Mouse (Mus musculus): ENCODE results near the gene Gamt. TPM values are rescaled to one million over a fixed set of nuclear protein-coding genes. Genes with fewer than 3 reads are reported as not detected.

Gene Gamt
- polyA plus RNA-seq, 1 experiment from 2014 or later: 47.7 TPM

GRCm38 (mm10) chr10:80245600-80245999 is 15.2 kb downstream of the Gamt start:
- H3K9me3 ChIP-seq (replicated peaks): no peaks in the 10 kb centered on the region
- no peak for ATAC-seq (replicated peaks; ENCODE audit: insufficient number of reproducible peaks, insufficient read depth, low FRiP score, low read depth)
- H3K9ac ChIP-seq: 0 out of 2 replicates have a peak overlapping the region, but pooled peaks have one; percentile 5
- H3K4me2 ChIP-seq: no peak overlapping the region
- H3K4me1 ChIP-seq (replicated peaks): peaks cover 46% of the 10 kb centered on the region
- whole genome bisulfite sequencing: 5% methylated on average over 4 of the region's 4 CpGs
- no peak overlapping the region for H3K4me3 ChIP-seq
- H3K27ac ChIP-seq: no peak overlapping the region
- peaks cover 30% of the 10 kb centered on the region for H3K36me3 ChIP-seq
- no peaks in the 10 kb centered on the region for H3K27me3 ChIP-seq

GRCm38 (mm10) chr10:80244791-80245399 is 15.9 kb downstream of the Gamt start:
- peaks cover 37% of the 10 kb centered on the region for H3K36me3 ChIP-seq
- ATAC-seq (replicated peaks; ENCODE audit: insufficient number of reproducible peaks, insufficient read depth, low FRiP score, low read depth): no peak
- no peak overlapping the region for H3K4me3 ChIP-seq
- WGBS: 35% methylated on average over 5 of the region's 5 CpGs
- H3K27ac ChIP-seq: no peak overlapping the region
- H3K9me3 ChIP-seq (replicated peaks): no peaks in the 10 kb centered on the region
- H3K9ac ChIP-seq: no peak overlapping the region
- no peak overlapping the region for H3K4me2 ChIP-seq
- no peaks in the 10 kb centered on the region for H3K27me3 ChIP-seq
- H3K4me1 ChIP-seq (replicated peaks): peaks cover 39% of the 10 kb centered on the region

DNA sequence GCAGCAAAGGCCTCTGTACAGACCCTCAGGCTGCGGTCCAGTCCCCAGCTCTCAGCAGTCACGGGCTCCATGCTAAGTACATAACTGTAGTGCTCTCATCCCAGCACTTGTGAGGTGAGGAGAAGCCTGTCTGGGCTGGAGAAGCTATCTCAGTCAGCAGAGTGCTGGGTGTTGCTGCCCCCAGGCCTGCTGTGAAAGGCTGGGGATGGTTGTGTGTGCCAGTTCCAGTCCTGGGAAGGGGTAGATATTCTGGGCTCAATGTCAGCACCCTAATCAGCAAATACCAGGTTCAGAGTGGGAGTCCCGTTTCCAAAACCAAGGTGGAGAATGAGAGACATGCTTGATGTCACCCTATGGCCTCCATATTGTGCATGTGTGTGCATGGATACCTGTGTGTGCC is 18.2 kb downstream of the Gamt start:
- no peak; the same call in 1 of the 2 replicates for ATAC-seq (replicated peaks; ENCODE audit: insufficient number of reproducible peaks, insufficient read depth, low FRiP score, low read depth)
- H3K4me1 ChIP-seq (replicated peaks): peaks cover 32% of the 10 kb centered on the region
- peak overlapping the region; percentile 75 for H3K27ac ChIP-seq
- H3K4me3 ChIP-seq: no peak overlapping the region
- H3K9ac ChIP-seq: no peak overlapping the region
- no peaks in the 10 kb centered on the region for H3K9me3 ChIP-seq (replicated peaks)
- H3K27me3 ChIP-seq: no peaks in the 10 kb centered on the region
- H3K36me3 ChIP-seq: peaks cover 59% of the 10 kb centered on the region
- WGBS: 50% methylated on average over 3 of the region's 3 CpGs
- no peak overlapping the region for H3K4me2 ChIP-seq

DNA sequence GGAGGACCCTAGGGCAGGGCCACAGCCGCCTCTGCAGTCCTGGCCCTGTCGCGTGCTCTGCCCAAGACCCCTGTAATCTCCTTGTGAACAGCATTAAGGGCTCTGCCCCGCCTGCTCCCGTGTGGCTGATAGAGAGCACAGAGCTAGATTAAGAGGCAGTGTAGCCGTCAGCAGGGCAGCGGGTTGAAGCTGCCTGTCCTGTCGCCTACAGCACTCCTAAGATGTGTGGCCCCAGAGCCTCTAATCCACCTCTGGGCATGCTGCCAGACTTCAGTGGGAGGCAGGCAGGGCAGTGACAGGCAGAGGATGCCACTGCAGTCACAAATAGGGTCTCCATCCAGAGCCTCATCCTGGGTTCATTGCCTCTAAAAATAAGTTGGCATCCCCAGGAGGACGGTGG is 18.7 kb downstream of the Gamt start:
- Histone ChIP-seq H3K4me2 (no peak overlapping the region), H3K4me3 (no peak overlapping the region), H3K9ac (no peak overlapping the region), H3K36me3 (peaks cover 64% of the 10 kb centered on the region), H3K27ac (peak overlapping the region; percentile 75), H3K27me3 (no peaks in the 10 kb centered on the region), H3K4me1 (replicated peaks) (peaks cover 32% of the 10 kb centered on the region), H3K9me3 (replicated peaks) (no peaks in the 10 kb centered on the region)
- peak; percentile 76 for ATAC-seq (replicated peaks; ENCODE audit: insufficient number of reproducible peaks, insufficient read depth, low FRiP score, low read depth)
- 32% methylated on average over 9 of the region's 9 CpGs for WGBS

- Histone ChIP-seq H3K4me2 (no peak overlapping the region), H3K9me3 (replicated peaks) (no peaks in the 10 kb centered on the region), H3K4me3 (no peak overlapping the region), H3K4me1 (replicated peaks) (peaks cover 20% of the 10 kb centered on the region), H3K27me3 (no peaks in the 10 kb centered on the region), H3K27ac (no peak overlapping the region), H3K36me3 (peaks cover 85% of the 10 kb centered on the region), H3K9ac (no peak overlapping the region)
- no peak for ATAC-seq (replicated peaks; ENCODE audit: insufficient number of reproducible peaks, insufficient read depth, low FRiP score, low read depth)
- WGBS: 77% methylated on average over 6 of the region's 6 CpGs
Observed at GRCm38 (mm10) chr10:80239791-80240190, 21.0 kb downstream of the Gamt start.

DNA sequence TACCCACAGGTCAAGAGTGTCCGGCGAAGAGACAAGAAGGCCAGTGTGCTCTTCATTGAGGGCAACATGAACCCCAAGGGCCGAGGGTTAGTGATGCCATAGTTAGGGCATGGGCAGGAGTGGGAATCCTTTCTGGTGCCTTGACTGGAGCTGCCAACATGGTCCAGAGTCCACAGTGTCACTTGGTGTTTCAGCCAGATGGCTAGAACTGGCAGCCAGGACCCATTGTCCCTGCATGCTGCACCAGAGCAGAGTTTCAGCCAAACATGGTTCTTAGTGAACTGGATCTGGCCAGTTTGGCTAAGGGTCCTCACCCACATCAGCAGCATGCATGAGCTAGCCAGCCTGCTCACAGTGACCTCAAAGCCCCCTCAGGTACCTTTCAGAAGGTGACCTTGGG is 22.5 kb downstream of the Gamt start:
- no peak overlapping the region for H3K27ac ChIP-seq
- no peaks in the 10 kb centered on the region for H3K9me3 ChIP-seq (replicated peaks)
- no peaks in the 10 kb centered on the region for H3K27me3 ChIP-seq
- ATAC-seq (replicated peaks; ENCODE audit: insufficient number of reproducible peaks, insufficient read depth, low FRiP score, low read depth): no peak
- H3K4me2 ChIP-seq: no peak overlapping the region
- no peak overlapping the region for H3K9ac ChIP-seq
- H3K4me3 ChIP-seq: no peak overlapping the region
- H3K36me3 ChIP-seq: peaks cover 87% of the 10 kb centered on the region
- peaks cover 22% of the 10 kb centered on the region for H3K4me1 ChIP-seq (replicated peaks)
- whole genome bisulfite sequencing: 82% methylated on average over 3 of the region's 3 CpGs

DNA sequence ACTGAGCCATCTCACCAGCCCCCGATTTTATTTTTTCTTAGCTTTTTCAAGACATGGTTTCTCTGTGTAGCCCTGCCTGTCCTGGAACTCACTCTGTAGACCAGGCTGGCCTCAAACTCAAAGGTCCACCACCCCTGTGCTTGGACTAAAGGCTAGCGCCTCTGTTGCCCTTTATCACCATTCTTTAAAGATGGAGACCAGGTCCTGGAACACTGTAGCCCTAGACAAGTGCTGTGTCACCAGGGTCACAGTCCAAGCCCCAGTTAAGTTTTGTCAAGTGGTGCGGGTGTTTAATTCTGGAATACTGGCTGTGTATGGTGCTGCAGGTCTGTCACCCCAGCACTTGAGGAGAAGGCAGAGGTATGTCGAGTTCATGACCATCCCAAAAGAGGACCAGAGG is 23.8 kb downstream of the Gamt start:
- 86% methylated on average over 4 of the region's 4 CpGs for WGBS
- H3K4me2 ChIP-seq: no peak overlapping the region
- H3K36me3 ChIP-seq: peaks cover 95% of the 10 kb centered on the region
- no peaks in the 10 kb centered on the region for H3K9me3 ChIP-seq (replicated peaks)
- H3K27me3 ChIP-seq: no peaks in the 10 kb centered on the region
- H3K9ac ChIP-seq: no peak overlapping the region
- peaks cover 21% of the 10 kb centered on the region for H3K4me1 ChIP-seq (replicated peaks)
- H3K27ac ChIP-seq: no peak overlapping the region
- H3K4me3 ChIP-seq: no peak overlapping the region
- no peak for ATAC-seq (replicated peaks; ENCODE audit: insufficient number of reproducible peaks, insufficient read depth, low FRiP score, low read depth)

DNA sequence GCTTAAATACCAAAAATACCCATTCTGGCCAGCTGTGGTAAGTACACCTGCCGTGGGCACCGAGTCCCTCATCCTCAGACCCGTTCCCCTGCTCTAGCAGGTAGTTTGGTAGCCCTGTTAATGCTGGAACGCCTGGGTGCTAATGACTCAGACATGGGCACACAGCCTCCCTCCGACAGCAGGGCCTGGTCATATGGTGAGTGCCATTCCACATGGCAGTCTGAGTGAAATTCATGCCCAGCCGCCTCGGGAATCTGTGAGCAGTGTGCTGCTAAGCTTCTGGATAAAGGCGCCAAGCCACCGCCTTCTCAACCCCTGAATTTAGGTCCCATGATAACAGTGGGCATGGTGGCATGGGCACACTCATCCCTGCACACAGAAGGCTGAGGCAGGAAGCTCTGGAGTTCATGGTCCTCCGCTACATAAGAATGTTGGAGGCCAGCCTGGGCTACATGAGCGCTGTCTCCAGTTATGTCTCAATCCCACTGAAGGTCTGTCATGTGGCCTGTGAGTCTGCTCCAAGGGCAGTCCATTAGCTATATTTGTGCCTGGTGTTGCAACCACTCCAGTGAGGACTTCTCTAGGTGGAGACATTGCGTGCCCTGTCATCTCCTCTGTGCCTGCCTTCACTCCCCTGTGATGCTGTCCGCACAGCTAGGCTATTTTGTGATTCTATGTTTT is 24.5 kb downstream of the Gamt start:
- peaks cover 90% of the 10 kb centered on the region for H3K36me3 ChIP-seq
- no peak for ATAC-seq (replicated peaks; ENCODE audit: insufficient number of reproducible peaks, insufficient read depth, low FRiP score, low read depth)
- H3K4me2 ChIP-seq: no peak overlapping the region
- no peak overlapping the region for H3K9ac ChIP-seq
- no peaks in the 10 kb centered on the region for H3K27me3 ChIP-seq
- H3K4me1 ChIP-seq (replicated peaks): peaks cover 14% of the 10 kb centered on the region
- H3K9me3 ChIP-seq (replicated peaks): no peaks in the 10 kb centered on the region
- no peak overlapping the region for H3K27ac ChIP-seq
- 92% methylated on average over 13 of the region's 13 CpGs for WGBS
- H3K4me3 ChIP-seq: no peak overlapping the region

- peak overlapping the region; percentile 92 for H3K4me3 ChIP-seq
- H3K4me2 ChIP-seq: peak overlapping the region; percentile 93
- peak overlapping the region; percentile 93 for H3K27ac ChIP-seq
- peaks cover 31% of the 10 kb centered on the region for H3K4me1 ChIP-seq (replicated peaks)
- H3K36me3 ChIP-seq: peaks cover 24% of the 10 kb centered on the region
- 34% methylated on average over 15 of the region's 15 CpGs for WGBS
- no peaks in the 10 kb centered on the region for H3K27me3 ChIP-seq
- no peak for ATAC-seq (replicated peaks; ENCODE audit: insufficient number of reproducible peaks, insufficient read depth, low FRiP score, low read depth)
- peak overlapping the region; percentile 97 for H3K9ac ChIP-seq
- H3K9me3 ChIP-seq (replicated peaks): no peaks in the 10 kb centered on the region
Observed at GRCm38 (mm10) chr10:80227877-80228775, 32.7 kb downstream of the Gamt start.

DNA sequence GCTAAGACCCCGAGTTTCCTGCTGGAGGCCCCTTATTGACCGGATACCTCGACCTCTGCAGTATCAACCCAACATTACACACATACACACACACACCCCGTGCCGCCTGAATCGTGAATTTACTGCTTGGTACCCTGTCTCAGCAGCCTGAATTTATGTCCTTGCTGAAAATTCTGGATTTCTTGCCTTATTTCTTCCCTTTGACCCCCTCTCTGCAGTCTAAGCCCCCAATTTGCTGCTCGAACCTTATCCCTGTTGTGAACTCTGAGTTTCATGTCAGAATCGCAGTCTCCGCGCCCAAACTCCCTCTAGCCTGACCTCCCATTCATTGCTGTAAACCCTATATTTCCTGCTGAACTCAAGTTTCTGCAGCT is 33.7 kb downstream of the Gamt start:
- Histone ChIP-seq H3K4me1 (replicated peaks) (peaks cover 23% of the 10 kb centered on the region), H3K9me3 (replicated peaks) (no peaks in the 10 kb centered on the region), H3K36me3 (peaks cover 14% of the 10 kb centered on the region), H3K9ac (peak overlapping the region; percentile 97), H3K27me3 (no peaks in the 10 kb centered on the region), H3K4me3 (peak overlapping the region; percentile 92), H3K27ac (peak overlapping the region; percentile 93), H3K4me2 (peak overlapping the region; percentile 93)
- no peak for ATAC-seq (replicated peaks; ENCODE audit: insufficient number of reproducible peaks, insufficient read depth, low FRiP score, low read depth)
- 7% methylated on average over 10 of the region's 10 CpGs for WGBS

DNA sequence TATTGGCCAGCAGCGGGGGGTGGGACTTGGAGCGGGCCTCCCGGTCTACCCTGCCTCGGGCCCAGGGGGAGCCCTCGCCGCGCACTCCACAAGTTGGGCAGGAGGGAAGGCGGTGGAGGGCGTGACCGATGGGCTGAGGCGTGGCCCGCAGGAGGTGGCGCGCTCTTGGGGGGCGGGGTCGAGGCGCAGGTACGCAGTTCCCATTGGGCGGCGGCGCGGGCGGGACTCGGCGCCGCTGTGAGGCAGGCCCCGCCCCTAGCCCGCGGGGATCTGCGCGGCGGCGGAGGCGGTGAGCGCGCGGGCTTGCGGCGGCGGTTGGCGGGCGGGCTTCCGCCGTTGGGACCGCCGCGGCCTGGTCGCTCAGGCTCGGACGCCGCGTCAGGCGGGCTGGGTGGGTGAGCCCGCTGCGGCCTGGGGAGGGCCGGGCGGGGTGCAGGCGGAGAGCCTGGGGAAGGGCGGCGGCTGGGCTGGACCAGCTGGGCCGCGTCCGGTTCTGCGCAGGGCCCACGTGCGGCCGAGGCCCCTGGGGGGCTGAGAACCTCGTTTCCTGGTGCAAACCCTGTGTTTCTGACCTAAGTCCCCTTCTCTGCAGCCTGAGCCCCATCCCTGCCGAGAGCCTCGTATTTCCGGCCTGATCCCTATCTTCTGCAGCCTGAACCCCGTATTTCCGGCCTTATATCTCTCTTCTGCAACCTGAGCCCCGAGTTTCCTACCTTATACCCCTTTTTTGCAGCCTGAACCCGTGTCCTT is 34.2 kb downstream of the Gamt start, which contains the start of gene Mum1:
Gene Mum1, plus strand, starts transcription at position 19 of the 750 bp plus-strand sequence.
- peak within 1 kb of the TSS; percentile 92 for H3K4me3 ChIP-seq
- H3K4me2 ChIP-seq: peak within 1 kb of the TSS; percentile 93
- H3K27ac ChIP-seq: peak within 1 kb of the TSS; percentile 93
- H3K9me3 ChIP-seq (replicated peaks): no peaks in the 10 kb centered on the region
- H3K4me1 ChIP-seq (replicated peaks): peaks cover 23% of the 10 kb centered on the region
- no peaks in the 10 kb centered on the region for H3K27me3 ChIP-seq
- ATAC-seq (replicated peaks; ENCODE audit: insufficient number of reproducible peaks, insufficient read depth, low FRiP score, low read depth): peak; percentile 100
- peaks cover 13% of the 10 kb centered on the region for H3K36me3 ChIP-seq
- H3K9ac ChIP-seq: peak within 1 kb of the TSS; percentile 97
- under 1% methylated on average over 57 of the region's 75 CpGs for WGBS
